Mouse (Mus musculus): ENCODE measurements at regions not wholly inside any gene's neighbourhood (a gene's known extent, or its start where the extent isn't known, plus 50 kb on each side); places are given as distances from the start of the nearest gene placed in this dataset.

DNA sequence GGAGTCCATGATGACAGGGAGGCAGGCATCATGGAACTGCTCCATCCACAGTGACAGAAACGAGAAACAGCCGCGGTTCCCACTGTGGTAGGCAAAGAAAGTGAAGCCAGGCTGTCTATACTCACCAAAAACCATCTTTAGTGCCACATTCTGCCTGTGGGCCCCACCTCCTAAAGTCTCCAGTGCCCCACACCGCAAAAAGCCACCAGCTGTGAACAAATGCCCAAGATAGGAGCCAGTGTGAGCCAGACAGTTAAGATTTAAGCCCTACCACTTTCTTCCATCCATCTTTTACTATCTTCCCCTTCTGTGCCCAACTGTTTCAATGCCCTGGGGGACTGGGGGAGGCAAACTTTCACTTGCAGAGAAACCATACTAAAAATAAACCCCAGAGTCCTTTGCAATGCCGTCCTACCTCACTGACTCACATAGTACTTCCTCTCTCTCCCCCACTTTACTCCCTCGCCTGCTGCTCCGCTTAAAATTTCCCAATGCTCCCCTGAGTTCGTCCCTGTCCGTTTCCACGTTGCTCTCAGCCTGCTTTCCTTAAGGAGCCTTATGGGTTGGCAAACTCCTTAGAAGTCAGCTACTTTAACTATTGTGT, 85.7 kb upstream of the Xcl1 start:
- TF ChIP-seq CTCF (IDR thresholded peaks at IDR 0.05; ENCODE audit: extremely low read depth, insufficient read depth, low read length) (no peak), POLR2A (IDR thresholded peaks at IDR 0.05; ENCODE audit: extremely low read depth, insufficient read depth, low read length) (no peak)
- Histone ChIP-seq H3K4me1 (ENCODE audit: control insufficient read depth, insufficient read depth, low read length) (peaks cover 3% of the 10 kb centered on the region; the same call in 1 of the 2 replicates), H3K27ac (ENCODE audit: insufficient read depth, low read length) (no peak overlapping the region), H3K4me3 (ENCODE audit: insufficient read depth, low read length) (no peak overlapping the region)

DNA sequence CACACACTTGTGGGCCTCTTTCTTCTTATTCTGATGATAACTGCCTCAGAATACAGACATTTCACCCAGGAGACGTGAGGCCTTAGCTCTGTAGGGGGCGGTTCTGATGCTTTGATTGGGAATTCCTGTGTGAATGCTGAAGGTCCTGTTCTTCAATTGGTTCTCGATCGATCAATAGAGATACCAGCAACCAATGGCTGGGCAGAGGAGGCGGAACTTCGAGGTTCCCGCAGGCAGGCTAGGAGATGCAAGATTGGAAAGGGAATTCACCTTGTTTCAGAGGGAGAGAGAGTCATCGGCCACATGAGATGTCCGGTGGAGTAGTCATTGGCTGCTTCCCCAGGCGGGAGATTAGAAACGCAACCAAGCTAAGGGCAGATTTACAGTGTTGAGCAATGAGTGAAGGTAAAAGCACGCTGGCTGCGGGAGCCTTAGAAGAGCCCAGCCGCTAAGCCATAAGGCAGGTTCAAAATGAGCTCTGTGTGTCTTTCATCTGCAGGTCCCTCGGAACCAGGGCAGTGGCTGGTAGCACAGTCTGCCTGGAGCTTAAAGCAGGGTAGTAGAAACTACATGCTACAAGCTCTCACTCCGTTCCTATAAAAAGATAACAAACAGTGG, 83.5 kb upstream of the Xcl1 start:
- Histone ChIP-seq H3K4me1 (ENCODE audit: control insufficient read depth, insufficient read depth, low read length) (peaks cover 3% of the 10 kb centered on the region; the same call in 1 of the 2 replicates), H3K27ac (ENCODE audit: insufficient read depth, low read length) (no peak overlapping the region), H3K4me3 (ENCODE audit: insufficient read depth, low read length) (peak overlapping the region; percentile 9)
- TF ChIP-seq CTCF (IDR thresholded peaks at IDR 0.05; ENCODE audit: extremely low read depth, insufficient read depth, low read length) = no peak
- peak; percentile 71 for TF ChIP-seq POLR2A (IDR thresholded peaks at IDR 0.05; ENCODE audit: extremely low read depth, insufficient read depth, low read length)

DNA sequence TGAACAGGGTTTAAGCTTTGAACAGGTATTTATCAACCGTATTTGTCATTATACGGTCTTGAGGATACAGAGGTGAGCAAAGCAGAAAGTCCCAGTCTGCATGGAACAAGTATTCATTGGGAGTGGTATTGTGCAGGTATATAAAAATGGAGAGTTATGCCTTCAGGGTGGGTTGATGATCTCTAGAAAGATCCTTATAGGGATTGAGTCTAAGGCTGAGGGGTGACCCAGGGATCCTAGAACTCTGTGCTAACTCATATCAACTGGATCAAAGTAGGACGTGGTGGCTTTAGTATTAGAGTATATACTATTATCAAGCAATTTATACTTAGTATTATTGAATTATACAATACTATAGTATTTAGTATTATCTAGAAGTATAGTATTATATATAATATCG, 82.9 kb upstream of the Xcl1 start:
- no peak for TF ChIP-seq POLR2A (IDR thresholded peaks at IDR 0.05; ENCODE audit: extremely low read depth, insufficient read depth, low read length)
- no peak for TF ChIP-seq CTCF (IDR thresholded peaks at IDR 0.05; ENCODE audit: extremely low read depth, insufficient read depth, low read length)
- no peak overlapping the region; the same call in 1 of the 2 replicates for H3K27ac ChIP-seq (ENCODE audit: insufficient read depth, low read length)

DNA sequence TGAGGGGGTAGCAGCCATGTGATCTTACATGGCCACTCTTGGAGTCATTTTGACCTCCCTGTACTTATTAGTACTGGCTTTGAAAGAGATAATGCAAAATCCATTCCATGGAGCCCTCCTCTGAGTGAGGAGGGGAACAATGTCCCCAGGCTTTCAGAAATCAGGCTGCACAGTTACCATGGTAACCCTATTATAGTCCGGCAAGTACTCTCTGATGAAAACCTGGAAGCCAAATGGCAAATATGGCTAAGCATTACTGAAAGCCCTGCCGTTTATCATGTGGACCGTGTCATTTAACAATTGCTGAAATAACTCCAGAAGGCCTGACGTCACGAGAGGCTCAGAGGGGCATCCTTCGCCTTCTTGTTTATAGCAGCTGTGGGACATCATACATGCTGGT, 82.5 kb upstream of the Xcl1 start:
- Histone ChIP-seq H3K27ac (ENCODE audit: insufficient read depth, low read length) (no peak overlapping the region; the same call in 1 of the 2 replicates), H3K4me3 (ENCODE audit: insufficient read depth, low read length) (no peak overlapping the region), H3K4me1 (ENCODE audit: control insufficient read depth, insufficient read depth, low read length) (peaks cover 3% of the 10 kb centered on the region; the same call in 1 of the 2 replicates)
- TF ChIP-seq CTCF (IDR thresholded peaks at IDR 0.05; ENCODE audit: extremely low read depth, insufficient read depth, low read length) (no peak), POLR2A (IDR thresholded peaks at IDR 0.05; ENCODE audit: extremely low read depth, insufficient read depth, low read length) (no peak)

More for the DNA sequence above, 82.9 kb upstream of the Xcl1 start:
- Histone ChIP-seq H3K4me1 (ENCODE audit: control insufficient read depth, insufficient read depth, low read length) (peaks cover 3% of the 10 kb centered on the region; the same call in 1 of the 2 replicates), H3K4me3 (ENCODE audit: insufficient read depth, low read length) (no peak overlapping the region)

DNA sequence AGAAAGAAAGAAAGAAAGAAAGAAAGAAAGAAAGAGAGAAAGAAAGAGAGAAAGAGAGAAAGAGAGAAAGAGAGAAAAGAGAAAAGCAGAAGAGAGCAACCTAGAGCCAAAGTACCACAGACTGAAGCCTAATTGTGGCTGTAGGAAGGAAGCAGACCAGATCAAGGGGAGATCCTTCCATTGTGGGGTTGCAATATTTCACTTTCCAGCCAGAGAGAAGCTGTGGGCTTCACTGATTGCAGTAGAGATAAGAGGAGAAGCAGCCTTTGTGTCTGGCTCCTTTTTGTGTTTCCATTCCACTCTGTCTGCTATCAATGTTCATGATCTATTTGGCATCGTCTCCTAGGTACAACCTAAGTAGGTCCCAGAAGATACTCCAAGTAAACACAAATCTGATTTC, 79.0 kb upstream of the Xcl1 start:
- Histone ChIP-seq H3K27ac (ENCODE audit: insufficient read depth, low read length) (no peak overlapping the region), H3K4me1 (ENCODE audit: control insufficient read depth, insufficient read depth, low read length) (peaks cover 1% of the 10 kb centered on the region; the same call in 1 of the 2 replicates), H3K4me3 (ENCODE audit: insufficient read depth, low read length) (no peak overlapping the region)
- TF ChIP-seq POLR2A (IDR thresholded peaks at IDR 0.05; ENCODE audit: extremely low read depth, insufficient read depth, low read length) (no peak), CTCF (IDR thresholded peaks at IDR 0.05; ENCODE audit: extremely low read depth, insufficient read depth, low read length) (no peak)

DNA sequence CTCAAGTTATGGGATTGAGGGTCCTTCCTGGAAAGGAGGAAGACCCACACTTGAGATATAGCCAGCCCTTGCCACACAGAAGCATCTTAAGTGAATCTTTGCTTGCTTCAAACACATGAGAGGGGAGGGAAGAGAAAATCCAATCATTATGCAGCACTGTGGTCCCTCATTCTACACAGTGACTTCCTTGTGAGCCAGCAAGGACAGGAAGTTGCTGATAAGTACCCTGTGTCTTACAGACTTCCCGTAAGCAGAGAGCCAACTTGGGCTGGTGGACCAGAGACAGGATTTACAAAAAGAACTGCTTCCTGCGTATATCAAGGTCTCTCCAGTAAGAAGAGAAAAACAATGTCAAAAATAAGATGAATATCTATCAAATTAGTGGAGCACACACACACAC, 78.1 kb upstream of the Xcl1 start:
- TF ChIP-seq POLR2A (IDR thresholded peaks at IDR 0.05; ENCODE audit: extremely low read depth, insufficient read depth, low read length) (no peak), CTCF (IDR thresholded peaks at IDR 0.05; ENCODE audit: extremely low read depth, insufficient read depth, low read length) (no peak)
- Histone ChIP-seq H3K27ac (ENCODE audit: insufficient read depth, low read length) (no peak overlapping the region), H3K4me1 (ENCODE audit: control insufficient read depth, insufficient read depth, low read length) (peaks cover 1% of the 10 kb centered on the region; the same call in 1 of the 2 replicates), H3K4me3 (ENCODE audit: insufficient read depth, low read length) (no peak overlapping the region)

DNA sequence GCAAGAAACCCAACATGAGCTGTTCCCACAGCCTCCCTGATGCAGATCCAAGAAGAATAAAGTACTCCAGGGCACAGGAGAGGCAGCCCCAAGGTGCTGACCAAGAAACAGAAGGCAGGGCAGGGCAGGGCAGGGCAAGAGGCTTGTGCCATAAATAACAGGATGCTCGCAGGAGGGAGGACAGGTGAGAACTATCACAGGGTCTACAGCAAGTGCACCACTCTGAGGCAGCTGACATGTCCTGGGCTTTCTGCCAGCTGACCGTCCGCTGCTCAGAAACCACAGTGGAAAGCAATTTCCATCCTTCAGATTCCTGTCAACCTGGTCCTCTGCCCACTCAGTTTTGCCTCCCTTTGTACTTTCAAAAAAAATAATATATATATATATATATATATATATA, 77.0 kb upstream of the Xcl1 start:
- Histone ChIP-seq H3K4me1 (ENCODE audit: control insufficient read depth, insufficient read depth, low read length) (no peaks in the 10 kb centered on the region; the same call in 1 of the 2 replicates), H3K4me3 (ENCODE audit: insufficient read depth, low read length) (no peak overlapping the region), H3K27ac (ENCODE audit: insufficient read depth, low read length) (no peak overlapping the region)
- no peak for TF ChIP-seq POLR2A (IDR thresholded peaks at IDR 0.05; ENCODE audit: extremely low read depth, insufficient read depth, low read length)

DNA sequence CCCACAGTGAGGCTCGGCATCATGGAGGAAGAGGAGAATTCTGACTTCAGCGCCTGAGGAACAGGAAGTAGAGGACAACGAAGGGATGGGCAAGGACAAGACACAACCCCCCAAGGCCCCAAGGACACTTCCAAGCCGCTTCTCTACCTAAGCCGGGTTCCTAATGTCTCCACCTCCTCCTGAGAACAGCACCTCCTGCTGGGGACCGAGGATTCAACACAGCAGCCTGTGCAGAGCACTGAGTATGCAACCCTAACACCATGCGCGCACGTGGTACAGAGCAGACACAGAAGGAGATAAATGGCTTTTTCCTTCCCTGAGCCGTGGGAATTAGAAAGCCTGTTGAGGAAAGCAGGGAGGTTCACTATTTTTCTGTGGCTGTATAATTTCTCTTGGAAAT, 64.2 kb upstream of the Xcl1 start:
- TF ChIP-seq CTCF (IDR thresholded peaks at IDR 0.05; ENCODE audit: extremely low read depth, insufficient read depth, low read length) = no peak
- TF ChIP-seq POLR2A (IDR thresholded peaks at IDR 0.05; ENCODE audit: extremely low read depth, insufficient read depth, low read length) = no peak
- Histone ChIP-seq H3K4me3 (ENCODE audit: insufficient read depth, low read length) (no peak overlapping the region), H3K27ac (ENCODE audit: insufficient read depth, low read length) (peak overlapping the region; percentile 31), H3K4me1 (ENCODE audit: control insufficient read depth, insufficient read depth, low read length) (no peaks in the 10 kb centered on the region; the same call in 1 of the 2 replicates)

DNA sequence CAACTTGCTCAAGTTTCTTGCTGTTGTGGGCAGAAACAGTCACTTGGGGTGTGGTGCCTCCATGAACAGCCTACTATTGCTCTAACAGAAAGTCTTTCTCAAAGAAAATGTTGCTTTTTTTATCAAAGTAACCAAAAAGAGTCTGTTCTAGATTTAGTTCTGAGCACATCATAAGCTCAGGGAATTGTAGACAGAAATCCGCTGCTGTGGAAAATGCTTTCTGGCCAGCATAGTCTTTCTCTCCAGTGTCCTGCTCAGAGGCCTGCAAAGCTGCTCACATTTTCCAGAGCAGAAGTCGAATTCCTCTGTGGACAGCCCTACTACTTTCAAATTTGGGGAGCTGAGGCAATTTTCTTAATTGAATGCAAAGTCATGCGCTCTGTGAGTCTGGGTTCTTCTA, 63.3 kb upstream of the Xcl1 start:
- TF ChIP-seq CTCF (IDR thresholded peaks at IDR 0.05; ENCODE audit: extremely low read depth, insufficient read depth, low read length) (no peak), POLR2A (IDR thresholded peaks at IDR 0.05; ENCODE audit: extremely low read depth, insufficient read depth, low read length) (no peak)
- Histone ChIP-seq H3K27ac (ENCODE audit: insufficient read depth, low read length) (0 out of 2 replicates have a peak overlapping the region, but pooled peaks have one; percentile 44), H3K4me3 (ENCODE audit: insufficient read depth, low read length) (no peak overlapping the region), H3K4me1 (ENCODE audit: control insufficient read depth, insufficient read depth, low read length) (no peaks in the 10 kb centered on the region; the same call in 1 of the 2 replicates)

DNA sequence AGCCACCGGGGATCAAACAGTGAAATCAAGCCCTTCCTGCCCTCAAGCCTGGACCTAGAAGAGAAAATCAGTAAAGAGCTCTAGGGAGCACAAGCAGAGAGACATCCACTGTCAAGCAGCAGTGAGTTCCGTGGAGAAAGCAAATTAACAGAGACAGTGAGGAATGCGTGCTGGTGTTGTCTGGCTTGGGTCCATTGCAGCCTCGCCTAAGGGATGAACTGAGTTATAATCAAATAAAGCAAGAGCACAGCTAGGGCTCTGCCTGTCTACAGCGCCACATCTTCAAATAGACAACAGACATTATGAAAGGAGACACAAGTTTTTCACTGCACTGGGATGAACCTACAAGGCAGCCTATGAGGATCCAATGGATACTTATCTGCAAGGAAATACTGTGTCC, 62.3 kb upstream of the Xcl1 start:
- no peak for TF ChIP-seq POLR2A (IDR thresholded peaks at IDR 0.05; ENCODE audit: extremely low read depth, insufficient read depth, low read length)
- TF ChIP-seq CTCF (IDR thresholded peaks at IDR 0.05; ENCODE audit: extremely low read depth, insufficient read depth, low read length) = no peak
- Histone ChIP-seq H3K27ac (ENCODE audit: insufficient read depth, low read length) (no peak overlapping the region), H3K4me3 (ENCODE audit: insufficient read depth, low read length) (no peak overlapping the region), H3K4me1 (ENCODE audit: control insufficient read depth, insufficient read depth, low read length) (no peaks in the 10 kb centered on the region; the same call in 1 of the 2 replicates)

All from cortical plate, adult 2 months (tissue).